Mouse (Mus musculus) layer of hippocampus, adult 6 months (tissue): Measurements from ENCODE around the gene Dbh. TPM values are rescaled to one million over a fixed set of nuclear protein-coding genes. Genes with fewer than 3 reads are reported as not detected.

Experiments
- long read RNA-seq, 2 experiments: library from polyadenylated mRNA; unstranded; transcript quantifications; one replicate each; pipeline ENCODE4 v2.0.0; 2019 to 2020
- polyA plus RNA-seq: library from polyadenylated mRNA; unstranded; fragments of <200 nt; fragmentation: Nextera tagmentation; gene quantifications from 2 replicates; pipeline ENCODE4 v1.2.3, GENCODE M21; 2021

Gene Dbh
- polyA plus RNA-seq = 0.10 and 0.19 TPM in 2 replicates
- long read RNA-seq, experiment 1 = 0 reads
- long read RNA-seq, experiment 2 = 0 reads

DNA sequence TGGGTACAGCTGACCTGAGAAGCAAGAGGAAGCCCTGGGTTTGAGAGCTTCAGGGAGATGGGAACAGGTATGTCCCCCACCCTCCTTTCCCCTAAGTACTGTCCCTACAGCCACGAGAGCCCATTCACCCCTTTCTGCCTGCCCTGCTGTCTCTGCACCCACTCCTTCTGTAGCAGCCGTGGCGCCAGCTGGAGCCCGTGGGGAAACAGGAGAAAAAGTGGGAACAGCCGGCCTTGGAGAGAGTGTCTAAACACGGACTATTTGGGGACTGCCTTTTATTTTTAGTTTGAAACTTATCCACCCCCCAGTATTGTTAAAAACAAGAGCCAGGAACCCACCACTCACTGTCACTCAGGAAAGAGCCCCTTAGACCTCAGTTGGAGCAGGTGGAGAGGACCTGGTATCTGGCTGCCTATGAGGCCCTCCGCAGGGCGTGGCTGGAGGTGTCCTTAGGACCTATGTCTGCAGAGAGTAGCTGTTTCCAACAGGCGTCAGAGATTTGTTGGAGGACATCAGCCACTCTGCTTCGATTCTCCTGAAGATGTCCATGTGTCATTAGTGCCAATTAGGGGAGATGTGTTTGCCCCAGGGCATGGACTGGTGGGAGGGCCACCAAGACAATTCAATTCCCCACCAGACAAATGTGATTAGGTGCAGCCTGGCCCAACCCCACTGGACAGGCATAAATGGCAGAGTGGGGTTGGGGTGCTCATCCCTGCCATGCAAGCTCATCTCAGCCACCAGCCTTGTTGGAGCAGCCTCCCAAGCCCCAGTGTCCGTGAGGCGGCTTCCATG lies at the start of gene Dbh:
TSS of gene Dbh (plus strand) at position 438 of the 795 bp plus-strand sequence.

DNA sequence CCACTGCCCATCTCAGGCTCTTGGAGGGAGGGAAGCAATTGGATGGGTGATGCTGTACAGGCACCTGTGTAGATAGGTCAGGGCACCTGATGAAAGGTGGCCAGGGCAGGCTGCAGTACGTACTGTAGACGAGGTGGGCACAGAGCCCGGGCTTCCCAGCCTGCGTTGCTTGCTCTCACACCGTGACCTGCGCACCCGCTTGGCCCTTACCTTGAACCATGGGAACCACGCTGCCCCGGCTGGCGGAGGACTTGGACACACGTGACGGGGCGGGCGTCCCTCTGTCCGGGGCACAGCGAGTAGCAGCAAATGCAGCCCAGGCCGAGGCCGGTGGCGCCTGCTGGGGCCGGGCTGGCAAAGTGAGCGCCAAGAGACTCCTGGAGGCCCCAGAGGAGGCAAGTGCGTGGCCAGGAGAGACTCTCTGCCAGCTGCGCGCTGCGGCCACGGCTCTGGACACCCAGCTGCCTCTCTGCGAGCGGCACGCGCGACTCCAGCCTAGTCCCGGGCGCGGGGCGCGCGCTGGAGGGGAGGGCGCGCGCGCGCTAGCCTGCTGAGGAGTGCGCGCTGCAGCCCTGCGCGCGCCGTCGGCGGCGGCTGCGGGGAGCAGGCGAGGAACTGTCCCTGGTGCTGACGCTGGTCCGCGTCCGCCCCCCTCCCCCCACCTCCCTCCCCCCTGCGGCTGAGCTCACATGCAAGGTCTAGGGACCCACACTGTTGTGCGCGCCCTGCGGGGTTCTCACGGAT lies 22.9 kb upstream of the Dbh start, which contains the start of gene Fam163b:
TSS of gene Fam163b (minus strand) at position 542 of the 744 bp plus-strand sequence.

Other genes with a start within 250 kb of the Dbh start
- 30.0 and 31.6 TPM in 2 replicates for gene Surf2, start 248.9 kb upstream of the Dbh start, polyA plus RNA-seq
- 150 and 152 TPM in 2 replicates for gene Surf1, start 248.7 kb upstream of the Dbh start, polyA plus RNA-seq
- 90.1 and 99.9 TPM in 2 replicates for gene Surf4, start 231.3 kb upstream of the Dbh start, polyA plus RNA-seq
- 0.06 and 0.18 TPM in 2 replicates for gene Stkld1, start 231.2 kb upstream of the Dbh start, polyA plus RNA-seq
- gene Rexo4, start 200.8 kb upstream of the Dbh start, polyA plus RNA-seq = 33.3 and 35.0 TPM in 2 replicates
- 5.7 and 6.0 TPM in 2 replicates for gene Adamts13, start 191.8 kb upstream of the Dbh start, polyA plus RNA-seq
- 51.1 and 52.4 TPM in 2 replicates for gene Cacfd1, start 155.3 kb upstream of the Dbh start, polyA plus RNA-seq
- gene Slc2a6, start 137.2 kb upstream of the Dbh start, polyA plus RNA-seq = 31.6 and 33.9 TPM in 2 replicates
- 0.36 and 0.45 TPM in 2 replicates for gene Mymk, start 93.1 kb upstream of the Dbh start, polyA plus RNA-seq
- 22.4 and 24.9 TPM in 2 replicates for gene Adamtsl2, start 85.9 kb upstream of the Dbh start, polyA plus RNA-seq
- 113 and 150 TPM in 2 replicates for gene Fam163b, start 22.7 kb upstream of the Dbh start, polyA plus RNA-seq
- gene Sardh, start 83.1 kb downstream of the Dbh start, polyA plus RNA-seq = 4.3 and 5.3 TPM in 2 replicates